Mouse (Mus musculus) midbrain, embryonic 12.5 days (tissue): ENCODE data around the gene Golt1a. TPM values are rescaled to one million over a fixed set of nuclear protein-coding genes. Genes with fewer than 3 reads are reported as not detected.

Experiments
- ATAC-seq: fragments of 200-750 bp; cut with Nextera tagmentation; 2 replicates; pipeline ENCODE4 v1.8.0; 2017; ENCODE audit warnings: low read depth, moderate TSS enrichment, moderate library complexity; ENCODE audit not compliant: low FRiP score
- H3K27ac ChIP-seq: fragments of 300-500 bp; sonication (generic); replicated peaks from 2 replicates; pipeline ENCODE4 v1.5.1; 2016; ENCODE audit warnings: mild to moderate bottlenecking
- H3K27me3 ChIP-seq: fragments of 300-500 bp; sonication (generic); 2 replicates; pipeline ENCODE4 v1.6.1; 2016; ENCODE audit warnings: mild to moderate bottlenecking
- H3K36me3 ChIP-seq: fragments of 300-500 bp; sonication (generic); 2 replicates; pipeline ENCODE4 v1.6.1; 2016
- H3K4me1 ChIP-seq: fragments of 300-500 bp; sonication (generic); 2 replicates; pipeline ENCODE4 v1.6.1; 2016
- H3K4me2 ChIP-seq: fragments of 300-500 bp; sonication (generic); replicated peaks from 2 replicates; pipeline ENCODE4 v1.6.1; 2016; ENCODE audit warnings: mild to moderate bottlenecking, moderate library complexity
- H3K4me3 ChIP-seq: fragments of 300-500 bp; sonication (generic); 2 replicates; pipeline ENCODE4 v1.5.1; 2016; ENCODE audit warnings: mild to moderate bottlenecking
- H3K9ac ChIP-seq: fragments of 300-500 bp; sonication (generic); replicated peaks from 2 replicates; pipeline ENCODE4 v1.6.1; 2016; ENCODE audit warnings: mild to moderate bottlenecking, moderate library complexity
- H3K9me3 ChIP-seq: fragments of 300-500 bp; sonication (generic); 2 replicates; pipeline ENCODE4 v1.6.1; 2016; ENCODE audit warnings: mild to moderate bottlenecking
- WGBS: fragments of 180-500 bp; shearing (Covaris S2); methylation state at CpG from one replicate; pipeline ENCODE4 v1.1.7; 2016; 5-methylcytosine and 5-hydroxymethylcytosine counted together
- polyA plus RNA-seq: library from polyadenylated mRNA; unstranded; fragments of >200 nt; fragmentation: Nextera tagmentation; extraction: Ambion mirVana; gene quantifications from 2 replicates; pipeline ENCODE4 v1.2.1, GENCODE M21; 2016

Golt1a gene
- polyA plus RNA-seq, 1 experiment from 2014 or later = not detected

GRCm38 (mm10) chr1:133278946-133279631 lies 30.5 kb upstream of the Golt1a start:
- Histone ChIP-seq H3K9ac (0 out of 2 replicates have a peak overlapping the region, but pooled peaks have one; percentile 4), H3K27me3 (no peaks in the 10 kb centered on the region), H3K4me3 (no peak overlapping the region), H3K4me2 (no peak overlapping the region), H3K27ac (no peak overlapping the region), H3K4me1 (peaks cover 12% of the 10 kb centered on the region), H3K36me3 (peaks cover 79% of the 10 kb centered on the region), H3K9me3 (no peaks in the 10 kb centered on the region)
- ATAC-seq = no peak
- WGBS = 74% methylated on average over 15 of the region's 15 CpGs

GRCm38 (mm10) chr1:133279632-133280093 lies 29.9 kb upstream of the Golt1a start:
- H3K36me3 ChIP-seq = peaks cover 78% of the 10 kb centered on the region
- WGBS = 87% methylated on average over 11 of the region's 11 CpGs
- H3K27ac ChIP-seq = no peak overlapping the region
- no peak for ATAC-seq
- no peaks in the 10 kb centered on the region for H3K27me3 ChIP-seq
- 0 out of 2 replicates have a peak overlapping the region, but pooled peaks have one; percentile 6 for H3K9ac ChIP-seq
- peaks cover 12% of the 10 kb centered on the region for H3K4me1 ChIP-seq
- no peaks in the 10 kb centered on the region for H3K9me3 ChIP-seq
- no peak overlapping the region for H3K4me3 ChIP-seq
- no peak overlapping the region for H3K4me2 ChIP-seq

- Histone ChIP-seq H3K9ac (no peak overlapping the region), H3K4me1 (peaks cover 12% of the 10 kb centered on the region), H3K4me3 (no peak overlapping the region), H3K27me3 (no peaks in the 10 kb centered on the region), H3K4me2 (no peak overlapping the region), H3K27ac (no peak overlapping the region), H3K9me3 (no peaks in the 10 kb centered on the region), H3K36me3 (peaks cover 78% of the 10 kb centered on the region)
- 91% methylated on average over 2 of the region's 2 CpGs for WGBS
- ATAC-seq = no peak
These were observed 29.1 kb upstream of the Golt1a start for GRCm38 (mm10) chr1:133280537-133280936.

GRCm38 (mm10) chr1:133285907-133286306 lies 23.7 kb upstream of the Golt1a start:
- peaks cover 88% of the 10 kb centered on the region for H3K36me3 ChIP-seq
- 88% methylated on average over 7 of the region's 7 CpGs for WGBS
- no peak overlapping the region for H3K9ac ChIP-seq

GRCm38 (mm10) chr1:133287051-133287450 lies 22.5 kb upstream of the Golt1a start:
- Histone ChIP-seq H3K4me2 (no peak overlapping the region), H3K9me3 (no peaks in the 10 kb centered on the region), H3K4me3 (no peak overlapping the region), H3K27me3 (no peaks in the 10 kb centered on the region), H3K36me3 (peaks cover 86% of the 10 kb centered on the region), H3K9ac (no peak overlapping the region), H3K4me1 (no peaks in the 10 kb centered on the region), H3K27ac (no peak overlapping the region)
- 90% methylated on average over 4 of the region's 4 CpGs for WGBS
- ATAC-seq = no peak

More at GRCm38 (mm10) chr1:133285907-133286306, 23.7 kb upstream of the Golt1a start:
- Histone ChIP-seq H3K4me1 (no peaks in the 10 kb centered on the region), H3K27me3 (no peaks in the 10 kb centered on the region), H3K4me3 (no peak overlapping the region), H3K4me2 (no peak overlapping the region), H3K27ac (no peak overlapping the region), H3K9me3 (no peaks in the 10 kb centered on the region)
- no peak for ATAC-seq

- Histone ChIP-seq H3K4me3 (no peak overlapping the region), H3K27me3 (no peaks in the 10 kb centered on the region), H3K9me3 (no peaks in the 10 kb centered on the region), H3K4me1 (no peaks in the 10 kb centered on the region), H3K9ac (no peak overlapping the region), H3K4me2 (no peak overlapping the region), H3K36me3 (peaks cover 86% of the 10 kb centered on the region), H3K27ac (no peak overlapping the region)
- 93% methylated on average over 12 of the region's 12 CpGs for WGBS
- no peak for ATAC-seq
These were observed 21.7 kb upstream of the Golt1a start for GRCm38 (mm10) chr1:133287880-133288279.

- peaks cover 10% of the 10 kb centered on the region; the same call in 1 of the 2 replicates for H3K4me1 ChIP-seq
- no peak overlapping the region for H3K4me3 ChIP-seq
- 91% methylated on average over 6 of the region's 6 CpGs for WGBS
- no peak overlapping the region for H3K9ac ChIP-seq
- no peaks in the 10 kb centered on the region for H3K9me3 ChIP-seq
- no peaks in the 10 kb centered on the region for H3K27me3 ChIP-seq
- no peak for ATAC-seq
- no peak overlapping the region for H3K4me2 ChIP-seq
- peaks cover 91% of the 10 kb centered on the region for H3K36me3 ChIP-seq
- H3K27ac ChIP-seq = no peak overlapping the region
These were observed 17.7 kb upstream of the Golt1a start for GRCm38 (mm10) chr1:133291888-133292287.

- H3K9me3 ChIP-seq = no peaks in the 10 kb centered on the region
- H3K4me1 ChIP-seq = peaks cover 10% of the 10 kb centered on the region; the same call in 1 of the 2 replicates
- peaks cover 89% of the 10 kb centered on the region for H3K36me3 ChIP-seq
- no peaks in the 10 kb centered on the region for H3K27me3 ChIP-seq
- H3K9ac ChIP-seq = no peak overlapping the region
- ATAC-seq = no peak
- H3K27ac ChIP-seq = no peak overlapping the region
- H3K4me3 ChIP-seq = no peak overlapping the region
- H3K4me2 ChIP-seq = no peak overlapping the region
These were observed 17.0 kb upstream of the Golt1a start for GRCm38 (mm10) chr1:133292608-133293007.

- H3K27ac ChIP-seq = no peak overlapping the region
- peaks cover 89% of the 10 kb centered on the region for H3K36me3 ChIP-seq
- no peak overlapping the region for H3K9ac ChIP-seq
- H3K4me1 ChIP-seq = peaks cover 16% of the 10 kb centered on the region; the same call in 1 of the 2 replicates
- no peak overlapping the region for H3K4me3 ChIP-seq
- no peaks in the 10 kb centered on the region for H3K9me3 ChIP-seq
- ATAC-seq = no peak
- H3K4me2 ChIP-seq = no peak overlapping the region
- no peaks in the 10 kb centered on the region for H3K27me3 ChIP-seq
- WGBS = 96% methylated on average over 9 of the region's 9 CpGs
These were observed 13.2 kb upstream of the Golt1a start for GRCm38 (mm10) chr1:133296376-133296775.

GRCm38 (mm10) chr1:133298816-133299215 lies 10.8 kb upstream of the Golt1a start:
- H3K4me2 ChIP-seq = no peak overlapping the region

GRCm38 (mm10) chr1:133302540-133302939 lies 7.1 kb upstream of the Golt1a start:
- 42% methylated on average over 3 of the region's 3 CpGs for WGBS
- no peak overlapping the region for H3K27ac ChIP-seq
- no peaks in the 10 kb centered on the region for H3K9me3 ChIP-seq
- no peaks in the 10 kb centered on the region for H3K27me3 ChIP-seq
- no peak overlapping the region for H3K9ac ChIP-seq
- H3K4me1 ChIP-seq = peaks cover 13% of the 10 kb centered on the region
- no peak overlapping the region for H3K4me3 ChIP-seq
- no peak for ATAC-seq
- no peak overlapping the region for H3K4me2 ChIP-seq
- peaks cover 32% of the 10 kb centered on the region for H3K36me3 ChIP-seq

More at GRCm38 (mm10) chr1:133298816-133299215, 10.8 kb upstream of the Golt1a start:
- Histone ChIP-seq H3K27me3 (no peaks in the 10 kb centered on the region), H3K4me3 (no peak overlapping the region), H3K27ac (no peak overlapping the region), H3K9ac (no peak overlapping the region), H3K9me3 (no peaks in the 10 kb centered on the region), H3K4me1 (peaks cover 16% of the 10 kb centered on the region; the same call in 1 of the 2 replicates), H3K36me3 (peaks cover 67% of the 10 kb centered on the region)
- WGBS = 48% methylated on average over 14 of the region's 14 CpGs
- ATAC-seq = no peak

- WGBS = 6% methylated on average over 4 of the region's 4 CpGs
- no peak overlapping the region for H3K9ac ChIP-seq
- H3K9me3 ChIP-seq = no peaks in the 10 kb centered on the region
- no peak overlapping the region for H3K4me2 ChIP-seq
- no peak overlapping the region; the same call in 1 of the 2 replicates for H3K27ac ChIP-seq
- H3K4me3 ChIP-seq = no peak overlapping the region
- peaks cover 7% of the 10 kb centered on the region for H3K4me1 ChIP-seq
- no peaks in the 10 kb centered on the region for H3K36me3 ChIP-seq
- ATAC-seq = 0 out of 2 replicates have a peak, but pooled peaks have one; percentile 45
- H3K27me3 ChIP-seq = no peaks in the 10 kb centered on the region
These were observed 2.8 kb upstream of the Golt1a start for GRCm38 (mm10) chr1:133306842-133307241.
